Mouse (Mus musculus) cerebellum, postnatal 36 days (tissue): ENCODE measurements around the gene St8sia1.

Source experiments
- DNase-seq, 2 experiments: peaks; one replicate each; pipeline ENCODE4 v3.0.0; 2021 to 2022; ENCODE audit warnings: mixed read lengths in 2 of 2

St8sia1 gene

GRCm38 (mm10) chr6:142908412-142908811, 55.8 kb downstream of the St8sia1 start:
- DNase-seq, result no peak

GRCm38 (mm10) chr6:142895371-142895770, 68.9 kb downstream of the St8sia1 start:
- DNase-seq, result no peak

- DNase-seq, result no peak
These were observed 70.5 kb downstream of the St8sia1 start for GRCm38 (mm10) chr6:142893716-142894115.

- DNase-seq, result no peak
These were observed 73.9 kb downstream of the St8sia1 start for GRCm38 (mm10) chr6:142890321-142890720.

- no peak for DNase-seq
These were observed 75.1 kb downstream of the St8sia1 start for GRCm38 (mm10) chr6:142888970-142889740.

- DNase-seq, result no peak
These were observed 75.9 kb downstream of the St8sia1 start for GRCm38 (mm10) chr6:142888346-142888745.

GRCm38 (mm10) chr6:142887375-142887774, 76.9 kb downstream of the St8sia1 start:
- DNase-seq, result no peak

GRCm38 (mm10) chr6:142885364-142886154, 78.7 kb downstream of the St8sia1 start:
- DNase-seq, result no peak

- DNase-seq, result no peak
These were observed 80.1 kb downstream of the St8sia1 start for GRCm38 (mm10) chr6:142884128-142884527.

GRCm38 (mm10) chr6:142880849-142881470, 83.3 kb downstream of the St8sia1 start:
- DNase-seq, result no peak

GRCm38 (mm10) chr6:142878744-142879701, 85.2 kb downstream of the St8sia1 start:
- peak; percentile 44 to 53 for DNase-seq

- DNase-seq, result no peak
These were observed 87.0 kb downstream of the St8sia1 start for GRCm38 (mm10) chr6:142877221-142877620.

- DNase-seq, result no peak
These were observed 87.9 kb downstream of the St8sia1 start for GRCm38 (mm10) chr6:142876279-142876899.

- DNase-seq, result no peak
These were observed 90.3 kb downstream of the St8sia1 start for GRCm38 (mm10) chr6:142873795-142874563.

GRCm38 (mm10) chr6:142869715-142870422, 94.4 kb downstream of the St8sia1 start:
- DNase-seq, result no peak

GRCm38 (mm10) chr6:142867471-142868055, 96.7 kb downstream of the St8sia1 start:
- DNase-seq, result peak; percentile 43 to 57

- DNase-seq, result no peak
These were observed 97.2 kb downstream of the St8sia1 start for GRCm38 (mm10) chr6:142867023-142867422.

- DNase-seq, result no peak
These were observed 99.1 kb downstream of the St8sia1 start for GRCm38 (mm10) chr6:142865199-142865598.

- no peak for DNase-seq
These were observed 100.4 kb downstream of the St8sia1 start for GRCm38 (mm10) chr6:142863881-142864280.

- no peak for DNase-seq
These were observed 102.0 kb downstream of the St8sia1 start for GRCm38 (mm10) chr6:142862265-142862664.
